Mouse (Mus musculus) kidney, adult 2 months (tissue): ENCODE measurements at regions not wholly inside any gene's neighbourhood (a gene's known extent, or its start where the extent isn't known, plus 50 kb on each side); places are given as distances from the start of the nearest gene placed in this dataset.

Experiments
- DNase-seq: peaks from one replicate; pipeline ENCODE4 v3.0.0; 2021
- H3K27ac ChIP-seq: fragments of 200-500 bp; 2 replicates; pipeline ENCODE4 v1.5.1; 2012; ENCODE audit warnings: low read depth, low read length, control low read depth, inconsistent platforms; ENCODE audit not compliant: insufficient read depth
- H3K27me3 ChIP-seq: fragments of 200-500 bp; replicated peaks from 2 replicates; pipeline ENCODE4 v1.6.1; 2012; ENCODE audit warnings: mild to moderate bottlenecking, moderate library complexity, low read length, inconsistent platforms; ENCODE audit not compliant: control insufficient read depth, insufficient read depth
- H3K36me3 ChIP-seq: fragments of 200-500 bp; 2 replicates; pipeline ENCODE4 v1.6.1; 2012; ENCODE audit warnings: mild to moderate bottlenecking, moderate library complexity, low read length, inconsistent platforms; ENCODE audit not compliant: control insufficient read depth, insufficient read depth
- H3K4me1 ChIP-seq: fragments of 200-500 bp; 2 replicates; pipeline ENCODE4 v1.6.1; 2011; ENCODE audit warnings: low read length; ENCODE audit not compliant: control insufficient read depth, insufficient read depth
- H3K4me3 ChIP-seq: fragments of 200-500 bp; 2 replicates; pipeline ENCODE4 v1.5.1; 2011; ENCODE audit warnings: mild to moderate bottlenecking, low read depth, low read length, control low read depth; ENCODE audit not compliant: insufficient read depth
- CTCF ChIP-seq: fragments of 200-500 bp; conservative IDR thresholded peaks from 2 replicates; pipeline ENCODE4 v1.5.1; 2011; ENCODE audit warnings: low read depth, mild to moderate bottlenecking, control low read depth, low read length, moderate library complexity, mixed read lengths; ENCODE audit not compliant: insufficient read depth, insufficient read length
- POLR2A ChIP-seq: fragments of 200-500 bp; IDR thresholded peaks from one replicate; pipeline ENCODE4 v1.6.1; 2011; ENCODE audit warnings: low read depth, low read length, control low read depth
- WGBS: fragments of 180-500 bp; shearing (Covaris S2); methylation state at CpG from one replicate; pipeline ENCODE4 v1.1.7; 2018; 5-methylcytosine and 5-hydroxymethylcytosine counted together

- H3K4me1 ChIP-seq, result no peaks in the 10 kb centered on the region
- DNase-seq, result no peak
- TF ChIP-seq POLR2A (no peak), CTCF (no peak)
- no peak overlapping the region for H3K4me3 ChIP-seq
- no peaks in the 10 kb centered on the region for H3K36me3 ChIP-seq
- H3K27me3 ChIP-seq, result no peaks in the 10 kb centered on the region
- WGBS, result 74% methylated on average over 2 of the region's 2 CpGs
- H3K27ac ChIP-seq, result no peak overlapping the region
These were observed 199.0 kb downstream of the 3110018I06Rik start for GRCm38 (mm10) chr12:107687447-107687846.

- Histone ChIP-seq H3K4me3 (no peak overlapping the region), H3K4me1 (no peaks in the 10 kb centered on the region), H3K27me3 (no peaks in the 10 kb centered on the region), H3K36me3 (no peaks in the 10 kb centered on the region), H3K27ac (no peak overlapping the region)
- TF ChIP-seq CTCF (no peak), POLR2A (no peak)
- WGBS, result 75% methylated on average over 7 of the region's 7 CpGs
- no peak for DNase-seq
These were observed 201.0 kb downstream of the 3110018I06Rik start for GRCm38 (mm10) chr12:107689418-107689817.

- no peaks in the 10 kb centered on the region for H3K27me3 ChIP-seq
- H3K4me3 ChIP-seq, result no peak overlapping the region
- H3K27ac ChIP-seq, result no peak overlapping the region
- no peaks in the 10 kb centered on the region for H3K4me1 ChIP-seq
- 68% methylated on average over 3 of the region's 3 CpGs for WGBS
- DNase-seq, result no peak
- TF ChIP-seq POLR2A, result no peak
- no peaks in the 10 kb centered on the region for H3K36me3 ChIP-seq
These were observed 201.6 kb downstream of the 3110018I06Rik start for GRCm38 (mm10) chr12:107690061-107690460.

DNA sequence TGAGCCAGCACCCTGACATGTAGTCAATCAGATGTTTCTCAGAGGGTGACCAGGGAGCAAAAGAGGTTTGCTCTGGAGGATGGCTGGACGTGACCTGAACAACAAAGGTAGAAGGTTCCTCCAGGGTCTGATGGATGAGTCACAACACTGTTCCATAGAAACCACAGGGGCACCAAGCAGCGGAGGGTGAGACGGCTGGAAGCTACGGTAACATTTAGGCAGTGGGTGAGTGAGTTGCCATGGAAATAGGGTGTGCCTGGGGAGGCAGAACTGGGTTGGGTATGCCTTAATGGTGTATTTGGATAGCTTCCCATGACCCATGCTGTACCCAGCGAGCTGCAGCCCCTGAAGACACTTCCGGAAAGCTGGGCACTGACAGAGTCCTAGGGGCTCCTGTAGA, 205.3 kb downstream of the 3110018I06Rik start:
- H3K27ac ChIP-seq, result no peak overlapping the region

GRCm38 (mm10) chr12:107695014-107695413, 206.6 kb downstream of the 3110018I06Rik start:
- 63% methylated on average over 2 of the region's 2 CpGs for WGBS
- DNase-seq, result no peak
- no peak overlapping the region for H3K4me3 ChIP-seq
- H3K36me3 ChIP-seq, result no peaks in the 10 kb centered on the region
- no peak overlapping the region for H3K27ac ChIP-seq
- H3K4me1 ChIP-seq, result no peaks in the 10 kb centered on the region
- TF ChIP-seq CTCF, result no peak
- TF ChIP-seq POLR2A, result no peak
- no peaks in the 10 kb centered on the region for H3K27me3 ChIP-seq

More for the DNA sequence above, 205.3 kb downstream of the 3110018I06Rik start:
- no peak for TF ChIP-seq POLR2A
- TF ChIP-seq CTCF, result no peak
- Histone ChIP-seq H3K4me3 (no peak overlapping the region), H3K36me3 (no peaks in the 10 kb centered on the region), H3K27me3 (no peaks in the 10 kb centered on the region), H3K4me1 (no peaks in the 10 kb centered on the region)
- 59% methylated on average over 6 of the region's 6 CpGs for WGBS
- no peak for DNase-seq

DNA sequence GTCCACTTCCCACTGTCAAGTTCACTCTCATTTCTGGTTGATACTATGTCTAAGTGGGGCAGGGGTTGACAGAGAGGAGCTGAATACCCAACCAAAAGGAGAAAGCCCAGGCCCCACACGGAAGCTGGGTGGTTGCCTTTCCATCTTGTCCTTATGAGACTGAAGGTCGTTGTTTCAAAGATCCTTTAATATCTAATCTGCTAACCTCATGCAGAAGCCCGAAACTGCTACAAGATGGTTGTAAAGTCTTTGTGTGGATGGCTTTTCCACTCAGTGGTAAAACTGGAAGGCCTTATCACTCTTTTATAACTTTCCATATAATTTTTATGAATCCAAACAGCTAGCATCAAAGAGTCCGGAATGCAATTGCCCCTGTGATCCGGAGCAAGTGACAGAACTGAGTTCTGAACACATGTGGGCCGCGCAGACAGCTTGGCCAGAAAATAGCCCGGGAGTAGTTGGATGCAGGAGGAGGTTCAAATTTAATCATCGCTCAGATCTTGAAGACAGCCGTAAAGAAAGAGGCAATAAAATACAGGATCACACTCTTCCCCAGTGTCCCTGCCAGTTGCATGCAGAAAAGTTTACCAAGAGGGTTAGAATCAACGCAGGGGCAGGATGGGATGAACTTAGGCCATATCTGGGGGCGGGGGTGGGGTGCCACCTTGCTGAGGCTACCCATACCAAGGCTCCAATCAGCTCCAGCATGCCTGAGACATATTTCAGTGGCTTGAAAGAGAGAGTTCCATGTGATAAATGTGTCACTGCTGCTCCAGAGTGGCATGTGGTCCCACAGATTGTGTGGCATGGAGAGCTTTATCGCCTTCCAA, 207.2 kb downstream of the 3110018I06Rik start:
- no peaks in the 10 kb centered on the region for H3K36me3 ChIP-seq
- 69% methylated on average over 13 of the region's 13 CpGs for WGBS
- H3K27me3 ChIP-seq, result no peaks in the 10 kb centered on the region
- no peak overlapping the region for H3K27ac ChIP-seq
- DNase-seq, result peak; percentile 2
- H3K4me3 ChIP-seq, result no peak overlapping the region
- no peaks in the 10 kb centered on the region for H3K4me1 ChIP-seq
- TF ChIP-seq CTCF, result no peak
- no peak for TF ChIP-seq POLR2A

DNA sequence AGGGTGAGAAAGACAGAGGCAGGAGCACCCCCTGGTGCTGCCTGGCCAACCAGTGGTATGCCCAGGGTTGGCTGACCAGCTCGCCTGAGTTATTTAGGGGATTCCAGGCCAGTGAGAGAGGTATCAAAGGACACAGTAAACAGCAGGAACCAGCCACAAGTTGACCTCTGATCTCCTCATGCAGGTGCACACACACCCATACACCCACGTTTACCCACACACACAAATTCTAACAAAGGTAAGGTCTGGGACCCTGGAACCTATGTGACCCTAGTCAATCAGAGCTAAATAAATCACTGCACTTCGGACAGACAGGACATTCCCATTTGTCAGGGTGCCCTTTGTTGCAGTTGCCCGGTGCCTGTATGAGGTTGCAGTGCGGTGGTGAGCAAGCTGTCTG, 211.9 kb downstream of the 3110018I06Rik start:
- 36% methylated on average over 5 of the region's 5 CpGs for WGBS
- Histone ChIP-seq H3K36me3 (no peaks in the 10 kb centered on the region), H3K27me3 (no peaks in the 10 kb centered on the region), H3K27ac (no peak overlapping the region), H3K4me1 (no peaks in the 10 kb centered on the region), H3K4me3 (no peak overlapping the region)
- TF ChIP-seq CTCF (no peak), POLR2A (no peak)
- DNase-seq, result no peak
